Mouse (Mus musculus) C3H10T1/2 (cell line): ENCODE measurements around the gene Gys2. TPM values are rescaled to one million over a fixed set of nuclear protein-coding genes. Genes with fewer than 3 reads are reported as not detected.

Source experiments
- polyA plus RNA-seq, 2 experiments: library from polyadenylated mRNA; unstranded; fragments of >200 nt; fragmentation: generic; extraction: Trizol; gene quantifications; one replicate each; pipeline ENCODE4 v1.2.1; 2012; ENCODE audit warnings: missing spikeins in 2 of 2

Gys2 gene
- polyA plus RNA-seq, result not detected

GRCm38 (mm10) chr6:142472801-142473203 is at the start of gene Gys2:
Gene Gys2 (minus strand): TSS chr6:142473109.

GRCm38 (mm10) chr6:142507785-142508162 is 34.9 kb upstream of the Gys2 start, which contains the start of gene Ldhb:
Gene Ldhb (minus strand): TSS chr6:142507957.

GRCm38 (mm10) chr6:142412906-142413491 is 59.9 kb downstream of the Gys2 start, which contains the start of gene Spx:
Gene Spx (plus strand): TSS chr6:142413441.

GRCm38 (mm10) chr6:142387011-142387754 is 85.7 kb downstream of the Gys2 start, which contains the start of the genes Recql and Golt1b:
Gene Recql (minus strand): TSS chr6:142387087.
Gene Golt1b (plus strand): TSS chr6:142387221.

Other genes starting within 250 kb of the Gys2 start
- gene Iapp, start 174.7 kb downstream of the Gys2 start, polyA plus RNA-seq, result under 1 TPM in 1 of 2 experiments, not detected in 1; 0.04 TPM
- gene Slco1a5, start 150.1 kb downstream of the Gys2 start, polyA plus RNA-seq, result under 1 TPM; 0.04 to 0.19 TPM
- gene Pyroxd1, start 127.5 kb downstream of the Gys2 start, polyA plus RNA-seq, result 1 to 10 TPM in 1 of 2 experiments, under 1 TPM in 1; 0.26 to 3.3 TPM
- 1 to 10 TPM; 2.2 to 9.5 TPM for gene Recql, start 86.0 kb downstream of the Gys2 start, polyA plus RNA-seq
- 10 to 100 TPM in 1 of 2 experiments, 1 to 10 TPM in 1; 7.2 to 15.8 TPM for gene Golt1b, start 85.9 kb downstream of the Gys2 start, polyA plus RNA-seq
- gene Spx, start 59.7 kb downstream of the Gys2 start, polyA plus RNA-seq, result under 1 TPM; 0.06 to 0.54 TPM
- gene Ldhb, start 34.8 kb upstream of the Gys2 start, polyA plus RNA-seq, result 100 to 1,000 TPM in 1 of 2 experiments, 10 to 100 TPM in 1; 25.1 to 109 TPM
- gene Kcnj8, start 98.5 kb upstream of the Gys2 start, polyA plus RNA-seq, result under 1 TPM in 1 of 2 experiments, not detected in 1; 0.01 TPM
- not detected for gene Abcc9, start 229.2 kb upstream of the Gys2 start, polyA plus RNA-seq